Mouse (Mus musculus): Measurements from ENCODE around the gene Mpc1. TPM values are rescaled to one million over a fixed set of nuclear protein-coding genes. Genes with fewer than 3 reads are reported as not detected.

The Mpc1 gene
- polyA plus RNA-seq, 1 experiment from 2014 or later, result 84.6 TPM

- no peak overlapping the region for H3K4me3 ChIP-seq
- H3K27ac ChIP-seq, result no peak overlapping the region
- no peaks in the 10 kb centered on the region for H3K36me3 ChIP-seq
- no peaks in the 10 kb centered on the region for H3K9me3 ChIP-seq (replicated peaks)
- 87% methylated on average over 4 of the region's 4 CpGs for WGBS
- no peak for DNase-seq (ENCODE audit: low spot score)
- peaks cover 21% of the 10 kb centered on the region for H3K27me3 ChIP-seq (ENCODE audit: low read depth, poor library complexity, severe bottlenecking)
- peaks cover 22% of the 10 kb centered on the region for H3K4me1 ChIP-seq
Measured at GRCm38 (mm10) chr17:8286987-8287386, 4.3 kb downstream of the Mpc1 start.

GRCm38 (mm10) chr17:8289993-8290679 is 7.4 kb downstream of the Mpc1 start:
- Histone ChIP-seq H3K27ac (no peak overlapping the region), H3K36me3 (no peaks in the 10 kb centered on the region), H3K4me3 (no peak overlapping the region), H3K27me3 (ENCODE audit: low read depth, poor library complexity, severe bottlenecking) (peaks cover 10% of the 10 kb centered on the region), H3K9me3 (replicated peaks) (no peaks in the 10 kb centered on the region), H3K4me1 (0 out of 2 replicates have a peak, but pooled peaks cover under 1% of the 10 kb centered on the region)
- WGBS, result 91% methylated on average over 3 of the region's 3 CpGs
- DNase-seq (ENCODE audit: low spot score), result no peak

- Histone ChIP-seq H3K27ac (no peak overlapping the region), H3K27me3 (ENCODE audit: low read depth, poor library complexity, severe bottlenecking) (peaks cover 4% of the 10 kb centered on the region), H3K4me1 (no peaks in the 10 kb centered on the region), H3K36me3 (no peaks in the 10 kb centered on the region), H3K9me3 (replicated peaks) (no peaks in the 10 kb centered on the region), H3K4me3 (no peak overlapping the region)
- DNase-seq (ENCODE audit: low spot score), result no peak
Measured at GRCm38 (mm10) chr17:8290736-8291135, 8.0 kb downstream of the Mpc1 start.

- Histone ChIP-seq H3K4me1 (no peaks in the 10 kb centered on the region), H3K27ac (no peak overlapping the region)
- no peak for DNase-seq (ENCODE audit: low spot score)
Measured at GRCm38 (mm10) chr17:8295825-8296224, 13.1 kb downstream of the Mpc1 start.

GRCm38 (mm10) chr17:8296313-8296844 is 13.7 kb downstream of the Mpc1 start:
- Histone ChIP-seq H3K9me3 (replicated peaks) (no peaks in the 10 kb centered on the region), H3K36me3 (no peaks in the 10 kb centered on the region), H3K4me1 (no peaks in the 10 kb centered on the region), H3K27ac (no peak overlapping the region), H3K4me3 (no peak overlapping the region), H3K27me3 (ENCODE audit: low read depth, poor library complexity, severe bottlenecking) (no peaks in the 10 kb centered on the region)
- 83% methylated on average over 9 of the region's 9 CpGs for WGBS
- DNase-seq (ENCODE audit: low spot score), result no peak

More at GRCm38 (mm10) chr17:8295825-8296224, 13.1 kb downstream of the Mpc1 start:
- Histone ChIP-seq H3K36me3 (no peaks in the 10 kb centered on the region), H3K27me3 (ENCODE audit: low read depth, poor library complexity, severe bottlenecking) (no peaks in the 10 kb centered on the region), H3K9me3 (replicated peaks) (no peaks in the 10 kb centered on the region), H3K4me3 (no peak overlapping the region)

GRCm38 (mm10) chr17:8297746-8298145 is 15.0 kb downstream of the Mpc1 start:
- Histone ChIP-seq H3K4me1 (no peaks in the 10 kb centered on the region), H3K36me3 (no peaks in the 10 kb centered on the region), H3K9me3 (replicated peaks) (no peaks in the 10 kb centered on the region), H3K27me3 (ENCODE audit: low read depth, poor library complexity, severe bottlenecking) (no peaks in the 10 kb centered on the region), H3K27ac (no peak overlapping the region), H3K4me3 (no peak overlapping the region)
- WGBS, result 85% methylated on average over 5 of the region's 5 CpGs
- no peak for DNase-seq (ENCODE audit: low spot score)

GRCm38 (mm10) chr17:8298281-8298680 is 15.6 kb downstream of the Mpc1 start:
- Histone ChIP-seq H3K4me1 (no peaks in the 10 kb centered on the region), H3K27ac (no peak overlapping the region), H3K9me3 (replicated peaks) (no peaks in the 10 kb centered on the region), H3K27me3 (ENCODE audit: low read depth, poor library complexity, severe bottlenecking) (no peaks in the 10 kb centered on the region), H3K4me3 (no peak overlapping the region), H3K36me3 (no peaks in the 10 kb centered on the region)
- DNase-seq (ENCODE audit: low spot score), result no peak
- 94% methylated on average over 2 of the region's 2 CpGs for WGBS

- no peak for DNase-seq (ENCODE audit: low spot score)
- Histone ChIP-seq H3K9me3 (replicated peaks) (no peaks in the 10 kb centered on the region), H3K27me3 (ENCODE audit: low read depth, poor library complexity, severe bottlenecking) (no peaks in the 10 kb centered on the region), H3K4me1 (no peaks in the 10 kb centered on the region), H3K4me3 (no peak overlapping the region), H3K27ac (no peak overlapping the region), H3K36me3 (no peaks in the 10 kb centered on the region)
Measured at GRCm38 (mm10) chr17:8299524-8299923, 16.8 kb downstream of the Mpc1 start.

GRCm38 (mm10) chr17:8301515-8301914 is 18.8 kb downstream of the Mpc1 start:
- 83% methylated on average over 4 of the region's 4 CpGs for WGBS
- no peaks in the 10 kb centered on the region for H3K9me3 ChIP-seq (replicated peaks)
- no peak for DNase-seq (ENCODE audit: low spot score)
- H3K4me1 ChIP-seq, result no peaks in the 10 kb centered on the region
- H3K27me3 ChIP-seq (ENCODE audit: low read depth, poor library complexity, severe bottlenecking), result no peaks in the 10 kb centered on the region
- H3K36me3 ChIP-seq, result no peaks in the 10 kb centered on the region
- H3K4me3 ChIP-seq, result no peak overlapping the region
- H3K27ac ChIP-seq, result no peak overlapping the region

- DNase-seq (ENCODE audit: low spot score), result no peak
- WGBS, result 76% methylated on average over 7 of the region's 7 CpGs
- Histone ChIP-seq H3K4me1 (no peaks in the 10 kb centered on the region), H3K9me3 (replicated peaks) (no peaks in the 10 kb centered on the region), H3K4me3 (no peak overlapping the region), H3K27me3 (ENCODE audit: low read depth, poor library complexity, severe bottlenecking) (no peaks in the 10 kb centered on the region), H3K27ac (no peak overlapping the region), H3K36me3 (no peaks in the 10 kb centered on the region)
Measured at GRCm38 (mm10) chr17:8302772-8303438, 20.2 kb downstream of the Mpc1 start.

- H3K9me3 ChIP-seq (replicated peaks), result no peaks in the 10 kb centered on the region
- no peaks in the 10 kb centered on the region for H3K4me1 ChIP-seq
- H3K36me3 ChIP-seq, result no peaks in the 10 kb centered on the region
- H3K27me3 ChIP-seq (ENCODE audit: low read depth, poor library complexity, severe bottlenecking), result no peaks in the 10 kb centered on the region
- no peak overlapping the region for H3K4me3 ChIP-seq
- WGBS, result 76% methylated on average over 5 of the region's 5 CpGs
- no peak for DNase-seq (ENCODE audit: low spot score)
- no peak overlapping the region for H3K27ac ChIP-seq
Measured at GRCm38 (mm10) chr17:8303671-8304070, 21.0 kb downstream of the Mpc1 start.

- Histone ChIP-seq H3K27ac (no peak overlapping the region), H3K4me3 (no peak overlapping the region), H3K36me3 (no peaks in the 10 kb centered on the region), H3K4me1 (no peaks in the 10 kb centered on the region), H3K27me3 (ENCODE audit: low read depth, poor library complexity, severe bottlenecking) (no peaks in the 10 kb centered on the region), H3K9me3 (replicated peaks) (no peaks in the 10 kb centered on the region)
- 28% methylated on average over 3 of the region's 3 CpGs for WGBS
- no peak for DNase-seq (ENCODE audit: low spot score)
Measured at GRCm38 (mm10) chr17:8305801-8306200, 23.1 kb downstream of the Mpc1 start.

GRCm38 (mm10) chr17:8310838-8311614 is 28.3 kb downstream of the Mpc1 start, which contains the start of gene Sft2d1:
Gene Sft2d1, plus strand, starts transcription at chr17:8311102.
- H3K27ac ChIP-seq, result peak within 1 kb of the TSS; percentile 80
- DNase-seq (ENCODE audit: low spot score), result peak; percentile 98

More at GRCm38 (mm10) chr17:8310838-8311614, 28.3 kb downstream of the Mpc1 start, which contains the start of gene Sft2d1:
- H3K9me3 ChIP-seq (replicated peaks), result no peaks in the 10 kb centered on the region
- peaks cover 14% of the 10 kb centered on the region for H3K4me1 ChIP-seq
- 1% methylated on average over 51 of the region's 54 CpGs for WGBS
- 0 out of 2 replicates have a peak, but pooled peaks cover 3% of the 10 kb centered on the region for H3K36me3 ChIP-seq
- peak within 1 kb of the TSS; percentile 75 for H3K4me3 ChIP-seq
- no peaks in the 10 kb centered on the region for H3K27me3 ChIP-seq (ENCODE audit: low read depth, poor library complexity, severe bottlenecking)

Measured in limb, embryonic 10.5 days (tissue).